Mouse (Mus musculus): ENCODE measurements around the gene Acadvl. TPM values are rescaled to one million over a fixed set of nuclear protein-coding genes. Genes with fewer than 3 reads are reported as not detected.

Gene Acadvl
- polyA plus RNA-seq, 1 experiment from 2014 or later = 54.2 TPM

DNA sequence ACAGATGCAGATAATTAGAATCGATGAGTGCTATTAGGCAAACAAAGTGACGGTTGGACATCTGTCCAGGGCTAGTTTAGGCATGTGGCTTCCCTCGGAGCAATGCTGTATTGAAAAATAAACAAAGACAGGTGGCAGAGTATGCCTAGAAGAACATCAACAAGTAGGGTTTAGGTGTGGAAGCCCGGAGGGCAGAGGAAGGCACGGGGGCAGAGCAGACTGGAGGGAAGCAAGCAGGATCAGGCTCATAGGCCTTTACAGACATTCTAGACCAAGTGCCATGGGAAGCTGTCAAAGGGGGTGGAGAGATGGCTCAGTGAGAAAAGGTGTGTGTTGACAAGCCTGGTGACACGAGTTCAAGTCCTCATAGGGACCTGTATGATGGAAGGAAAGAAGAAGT lies 34.2 kb upstream of the Acadvl start:
- ATAC-seq (replicated peaks; ENCODE audit: insufficient number of reproducible peaks, low FRiP score, low TSS enrichment, low read depth) = no peak
- Histone ChIP-seq H3K36me3 (replicated peaks; ENCODE audit: control insufficient read depth, insufficient read depth, low read depth, low read length) (no peaks in the 10 kb centered on the region), H3K4me2 (ENCODE audit: low read depth, low read length) (no peak overlapping the region), H3K27me3 (ENCODE audit: control insufficient read depth, insufficient read depth, low read length) (no peaks in the 10 kb centered on the region), H3K4me1 (ENCODE audit: control insufficient read depth, insufficient read depth, low read length) (no peaks in the 10 kb centered on the region), H3K9ac (replicated peaks; ENCODE audit: low read length) (no peak overlapping the region), H3K4me3 (ENCODE audit: low read depth, low read length) (no peak overlapping the region), H3K9me3 (replicated peaks; ENCODE audit: control insufficient read depth, low read length) (no peaks in the 10 kb centered on the region), H3K27ac (replicated peaks; ENCODE audit: low read depth, low read length) (no peak overlapping the region)
- no peak for DNase-seq (ENCODE audit: low spot score)
- WGBS = 52% methylated on average over 6 of the region's 6 CpGs

DNA sequence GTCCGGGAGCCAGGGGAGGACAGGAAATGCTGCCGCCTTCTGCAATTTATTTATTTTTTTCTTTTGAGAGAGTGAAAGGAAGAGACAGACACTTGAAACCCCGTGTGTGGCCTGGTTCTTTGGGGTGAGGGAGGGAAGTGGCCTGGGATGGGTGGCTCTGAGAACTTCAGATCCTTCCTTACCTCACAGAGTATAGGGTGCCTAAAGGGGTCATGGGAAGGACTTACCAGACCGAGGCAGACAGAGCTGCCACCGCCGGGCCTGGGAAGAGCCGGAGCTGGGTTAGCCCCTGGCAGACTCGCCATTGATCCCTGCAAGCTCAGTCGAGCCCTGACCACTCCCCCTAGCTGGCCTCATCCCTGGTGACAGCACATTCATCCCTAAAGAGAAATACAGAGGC lies 30.2 kb upstream of the Acadvl start:
- 12% methylated on average over 9 of the region's 9 CpGs for WGBS
- Histone ChIP-seq H3K27ac (replicated peaks; ENCODE audit: low read depth, low read length) (no peak overlapping the region; the same call in 1 of the 2 replicates), H3K9ac (replicated peaks; ENCODE audit: low read length) (0 out of 2 replicates have a peak overlapping the region, but pooled peaks have one; percentile 8), H3K9me3 (replicated peaks; ENCODE audit: control insufficient read depth, low read length) (no peaks in the 10 kb centered on the region), H3K4me2 (ENCODE audit: low read depth, low read length) (no peak overlapping the region), H3K4me3 (ENCODE audit: low read depth, low read length) (no peak overlapping the region), H3K4me1 (ENCODE audit: control insufficient read depth, insufficient read depth, low read length) (no peaks in the 10 kb centered on the region), H3K27me3 (ENCODE audit: control insufficient read depth, insufficient read depth, low read length) (no peaks in the 10 kb centered on the region), H3K36me3 (replicated peaks; ENCODE audit: control insufficient read depth, insufficient read depth, low read depth, low read length) (peaks cover 2% of the 10 kb centered on the region; the same call in 1 of the 2 replicates)
- no peak for DNase-seq (ENCODE audit: low spot score)
- ATAC-seq (replicated peaks; ENCODE audit: insufficient number of reproducible peaks, low FRiP score, low TSS enrichment, low read depth) = no peak; the same call in 1 of the 2 replicates

DNA sequence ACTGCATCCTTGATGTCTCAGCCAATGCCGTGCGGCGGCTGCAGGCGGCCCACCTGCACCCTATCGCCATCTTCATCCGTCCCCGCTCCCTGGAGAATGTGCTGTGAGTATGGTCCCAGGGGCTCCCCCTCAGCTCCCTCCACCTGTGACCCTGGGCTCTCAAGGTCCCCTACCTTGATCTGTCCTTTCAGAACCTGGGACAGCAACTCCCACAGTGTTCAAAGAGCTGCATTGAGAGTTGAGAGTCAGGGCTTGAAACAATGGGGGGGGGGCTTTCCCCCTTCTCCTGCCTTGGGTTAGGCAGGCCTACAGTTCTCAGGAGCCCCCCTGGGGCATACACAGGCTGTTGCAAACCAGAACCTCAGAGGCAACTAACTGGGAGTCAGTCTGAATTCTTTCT lies 28.5 kb upstream of the Acadvl start:
- Histone ChIP-seq H3K4me3 (ENCODE audit: low read depth, low read length) (no peak overlapping the region), H3K27ac (replicated peaks; ENCODE audit: low read depth, low read length) (no peak overlapping the region), H3K27me3 (ENCODE audit: control insufficient read depth, insufficient read depth, low read length) (no peaks in the 10 kb centered on the region), H3K36me3 (replicated peaks; ENCODE audit: control insufficient read depth, insufficient read depth, low read depth, low read length) (peaks cover 2% of the 10 kb centered on the region), H3K4me2 (ENCODE audit: low read depth, low read length) (no peak overlapping the region), H3K9me3 (replicated peaks; ENCODE audit: control insufficient read depth, low read length) (no peaks in the 10 kb centered on the region), H3K4me1 (ENCODE audit: control insufficient read depth, insufficient read depth, low read length) (no peaks in the 10 kb centered on the region), H3K9ac (replicated peaks; ENCODE audit: low read length) (no peak overlapping the region)
- DNase-seq (ENCODE audit: low spot score) = no peak
- WGBS = 86% methylated on average over 7 of the region's 7 CpGs
- no peak for ATAC-seq (replicated peaks; ENCODE audit: insufficient number of reproducible peaks, low FRiP score, low TSS enrichment, low read depth)

DNA sequence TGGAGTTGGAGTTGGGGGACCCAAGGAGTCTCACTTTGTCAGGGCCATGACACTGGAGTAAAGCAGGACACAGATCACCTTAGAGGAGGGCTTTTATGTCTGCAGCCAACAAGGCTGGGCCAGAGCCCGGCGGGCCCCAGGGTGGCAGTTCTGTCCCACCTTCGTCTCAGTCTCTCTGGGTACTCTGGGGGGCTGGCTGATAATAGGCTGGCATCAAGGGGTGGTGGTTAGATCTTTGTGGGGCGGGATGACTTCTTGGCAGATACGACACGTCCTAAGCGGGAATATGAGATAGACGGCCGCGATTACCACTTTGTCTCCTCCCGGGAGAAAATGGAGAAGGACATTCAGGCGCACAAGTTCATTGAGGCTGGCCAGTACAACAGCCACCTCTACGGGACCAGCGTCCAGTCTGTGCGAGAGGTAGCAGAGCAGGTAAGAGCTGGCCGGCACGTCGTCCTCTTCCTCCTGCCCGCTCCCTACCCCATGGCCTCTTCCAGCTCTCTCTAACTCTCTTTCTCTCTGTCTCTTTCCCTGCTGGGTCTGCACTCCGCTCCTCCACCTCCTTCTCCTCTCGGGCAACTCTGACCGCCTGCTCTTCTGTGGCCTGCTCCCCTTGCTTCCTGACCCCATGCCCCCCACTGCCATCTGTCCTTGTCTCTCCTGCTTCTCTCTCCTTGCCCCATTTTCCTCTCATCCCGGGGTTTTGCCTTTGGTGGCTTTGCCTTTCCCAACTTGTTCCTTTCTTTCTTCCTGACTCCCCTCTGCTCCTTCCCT lies 27.3 kb upstream of the Acadvl start:
- H3K4me1 ChIP-seq (ENCODE audit: control insufficient read depth, insufficient read depth, low read length) = no peaks in the 10 kb centered on the region
- H3K27ac ChIP-seq (replicated peaks; ENCODE audit: low read depth, low read length) = no peak overlapping the region
- H3K27me3 ChIP-seq (ENCODE audit: control insufficient read depth, insufficient read depth, low read length) = no peaks in the 10 kb centered on the region
- DNase-seq (ENCODE audit: low spot score) (no peak), ATAC-seq (replicated peaks; ENCODE audit: insufficient number of reproducible peaks, low FRiP score, low TSS enrichment, low read depth) (no peak)
- 90% methylated on average over 23 of the region's 23 CpGs for WGBS
- no peaks in the 10 kb centered on the region for H3K9me3 ChIP-seq (replicated peaks; ENCODE audit: control insufficient read depth, low read length)
- no peak overlapping the region for H3K4me2 ChIP-seq (ENCODE audit: low read depth, low read length)
- H3K36me3 ChIP-seq (replicated peaks; ENCODE audit: control insufficient read depth, insufficient read depth, low read depth, low read length) = peaks cover 2% of the 10 kb centered on the region
- no peak overlapping the region for H3K4me3 ChIP-seq (ENCODE audit: low read depth, low read length)
- H3K9ac ChIP-seq (replicated peaks; ENCODE audit: low read length) = no peak overlapping the region

DNA sequence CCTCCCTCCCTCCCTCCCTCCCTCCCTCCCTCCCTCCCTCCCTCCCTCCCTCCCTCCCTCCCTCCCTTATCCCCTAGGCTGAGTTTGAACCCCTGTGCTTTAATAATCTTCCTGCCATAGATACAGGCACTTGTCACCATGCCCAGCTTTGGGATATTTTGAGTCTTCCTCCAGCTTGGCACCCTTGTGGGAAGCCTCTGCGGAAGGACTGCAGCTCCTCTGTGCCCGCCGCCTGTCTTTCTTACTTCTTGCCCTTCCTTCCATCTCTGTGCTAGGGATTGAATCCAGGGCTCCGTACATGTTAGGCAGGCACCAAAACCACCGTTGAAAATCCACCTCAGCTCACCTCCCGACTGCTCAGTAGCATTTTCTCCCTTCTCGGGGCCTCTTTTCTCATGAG lies 25.0 kb upstream of the Acadvl start:
- peaks cover 2% of the 10 kb centered on the region for H3K36me3 ChIP-seq (replicated peaks; ENCODE audit: control insufficient read depth, insufficient read depth, low read depth, low read length)
- WGBS = 93% methylated on average over 7 of the region's 7 CpGs
- H3K9ac ChIP-seq (replicated peaks; ENCODE audit: low read length) = no peak overlapping the region
- no peak for DNase-seq (ENCODE audit: low spot score)
- no peak overlapping the region for H3K4me2 ChIP-seq (ENCODE audit: low read depth, low read length)
- no peak for ATAC-seq (replicated peaks; ENCODE audit: insufficient number of reproducible peaks, low FRiP score, low TSS enrichment, low read depth)
- H3K4me1 ChIP-seq (ENCODE audit: control insufficient read depth, insufficient read depth, low read length) = no peaks in the 10 kb centered on the region
- H3K9me3 ChIP-seq (replicated peaks; ENCODE audit: control insufficient read depth, low read length) = no peaks in the 10 kb centered on the region
- H3K27ac ChIP-seq (replicated peaks; ENCODE audit: low read depth, low read length) = no peak overlapping the region
- no peak overlapping the region for H3K4me3 ChIP-seq (ENCODE audit: low read depth, low read length)
- H3K27me3 ChIP-seq (ENCODE audit: control insufficient read depth, insufficient read depth, low read length) = no peaks in the 10 kb centered on the region

DNA sequence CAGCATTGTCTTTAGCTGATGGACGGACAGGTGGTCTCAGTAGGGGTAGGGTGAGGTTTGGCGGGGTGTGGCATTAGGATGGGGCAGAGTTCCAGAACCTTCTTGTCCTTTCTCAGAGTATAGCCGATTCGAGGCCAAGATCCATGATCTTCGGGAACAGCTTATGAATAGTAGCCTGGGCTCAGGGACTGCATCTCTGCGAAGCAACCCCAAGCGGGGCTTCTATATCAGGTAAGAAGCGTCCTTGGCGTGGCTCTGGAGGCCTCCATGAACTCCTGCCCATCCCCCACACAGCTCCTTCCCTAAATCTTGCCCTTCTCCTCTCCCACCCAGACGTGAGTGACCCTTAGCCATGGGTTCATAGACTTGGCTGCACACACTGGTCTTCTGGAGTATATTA lies 24.4 kb upstream of the Acadvl start:
- peaks cover 2% of the 10 kb centered on the region for H3K36me3 ChIP-seq (replicated peaks; ENCODE audit: control insufficient read depth, insufficient read depth, low read depth, low read length)
- H3K4me2 ChIP-seq (ENCODE audit: low read depth, low read length) = no peak overlapping the region
- no peak overlapping the region for H3K27ac ChIP-seq (replicated peaks; ENCODE audit: low read depth, low read length)
- H3K4me3 ChIP-seq (ENCODE audit: low read depth, low read length) = no peak overlapping the region
- 91% methylated on average over 10 of the region's 10 CpGs for WGBS
- no peaks in the 10 kb centered on the region for H3K9me3 ChIP-seq (replicated peaks; ENCODE audit: control insufficient read depth, low read length)
- no peaks in the 10 kb centered on the region for H3K27me3 ChIP-seq (ENCODE audit: control insufficient read depth, insufficient read depth, low read length)
- ATAC-seq (replicated peaks; ENCODE audit: insufficient number of reproducible peaks, low FRiP score, low TSS enrichment, low read depth) (no peak), DNase-seq (ENCODE audit: low spot score) (no peak)
- H3K9ac ChIP-seq (replicated peaks; ENCODE audit: low read length) = no peak overlapping the region
- H3K4me1 ChIP-seq (ENCODE audit: control insufficient read depth, insufficient read depth, low read length) = no peaks in the 10 kb centered on the region

DNA sequence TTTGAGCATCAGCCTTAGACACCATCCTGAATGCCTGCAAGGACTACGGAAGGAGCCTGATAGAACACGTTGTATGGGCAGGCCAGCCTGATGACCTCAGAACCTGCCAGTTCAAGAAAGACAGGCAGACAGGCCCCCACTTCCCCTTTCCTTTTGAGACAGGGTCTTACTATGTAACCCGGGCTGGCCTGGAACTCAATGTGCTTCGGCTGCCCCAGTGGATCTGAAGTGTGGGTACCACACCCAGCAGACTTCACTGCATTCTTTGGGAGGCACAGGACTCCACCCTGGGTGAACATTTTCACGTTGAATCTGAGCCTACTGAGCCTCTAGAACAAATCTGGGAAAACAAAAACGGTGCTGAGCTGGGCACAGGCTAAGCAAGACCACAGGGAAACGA lies 23.0 kb upstream of the Acadvl start:
- H3K4me2 ChIP-seq (ENCODE audit: low read depth, low read length) = no peak overlapping the region
- no peak for DNase-seq (ENCODE audit: low spot score)
- no peaks in the 10 kb centered on the region for H3K9me3 ChIP-seq (replicated peaks; ENCODE audit: control insufficient read depth, low read length)
- H3K9ac ChIP-seq (replicated peaks; ENCODE audit: low read length) = no peak overlapping the region
- 80% methylated on average over 7 of the region's 7 CpGs for WGBS
- ATAC-seq (replicated peaks; ENCODE audit: insufficient number of reproducible peaks, low FRiP score, low TSS enrichment, low read depth) = no peak
- H3K27me3 ChIP-seq (ENCODE audit: control insufficient read depth, insufficient read depth, low read length) = no peaks in the 10 kb centered on the region
- H3K36me3 ChIP-seq (replicated peaks; ENCODE audit: control insufficient read depth, insufficient read depth, low read depth, low read length) = no peaks in the 10 kb centered on the region; the same call in none of the 2 replicates
- H3K4me3 ChIP-seq (ENCODE audit: low read depth, low read length) = no peak overlapping the region
- H3K4me1 ChIP-seq (ENCODE audit: control insufficient read depth, insufficient read depth, low read length) = no peaks in the 10 kb centered on the region
- H3K27ac ChIP-seq (replicated peaks; ENCODE audit: low read depth, low read length) = no peak overlapping the region

DNA sequence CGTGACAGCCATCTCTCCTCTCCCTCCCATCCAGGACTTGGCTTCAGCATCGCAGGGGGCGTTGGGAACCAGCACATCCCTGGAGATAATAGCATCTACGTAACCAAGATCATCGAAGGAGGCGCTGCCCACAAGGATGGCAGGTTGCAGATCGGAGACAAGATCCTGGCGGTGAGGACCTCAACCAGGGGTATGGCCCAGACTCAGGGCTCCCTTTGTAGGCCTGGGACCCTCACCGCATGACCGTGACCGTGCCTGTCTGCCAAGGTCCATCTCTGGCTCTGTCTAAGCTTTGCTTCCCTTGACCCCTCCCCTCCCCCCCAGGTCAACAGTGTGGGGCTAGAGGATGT lies 16.1 kb upstream of the Acadvl start:
- Histone ChIP-seq H3K27ac (replicated peaks; ENCODE audit: low read depth, low read length) (no peak overlapping the region), H3K36me3 (replicated peaks; ENCODE audit: control insufficient read depth, insufficient read depth, low read depth, low read length) (peaks cover 9% of the 10 kb centered on the region), H3K4me2 (ENCODE audit: low read depth, low read length) (no peak overlapping the region), H3K27me3 (ENCODE audit: control insufficient read depth, insufficient read depth, low read length) (no peaks in the 10 kb centered on the region), H3K4me3 (ENCODE audit: low read depth, low read length) (no peak overlapping the region), H3K9ac (replicated peaks; ENCODE audit: low read length) (no peak overlapping the region), H3K4me1 (ENCODE audit: control insufficient read depth, insufficient read depth, low read length) (peaks cover 13% of the 10 kb centered on the region), H3K9me3 (replicated peaks; ENCODE audit: control insufficient read depth, low read length) (no peaks in the 10 kb centered on the region)
- 97% methylated on average over 11 of the region's 11 CpGs for WGBS
- ATAC-seq (replicated peaks; ENCODE audit: insufficient number of reproducible peaks, low FRiP score, low TSS enrichment, low read depth) (no peak), DNase-seq (ENCODE audit: low spot score) (no peak)
